Mouse (Mus musculus): ENCODE data around the gene Nphs1.
A peak's percentile ranks its signal among the peaks of the same experiment; 100 is the strongest.

DNA sequence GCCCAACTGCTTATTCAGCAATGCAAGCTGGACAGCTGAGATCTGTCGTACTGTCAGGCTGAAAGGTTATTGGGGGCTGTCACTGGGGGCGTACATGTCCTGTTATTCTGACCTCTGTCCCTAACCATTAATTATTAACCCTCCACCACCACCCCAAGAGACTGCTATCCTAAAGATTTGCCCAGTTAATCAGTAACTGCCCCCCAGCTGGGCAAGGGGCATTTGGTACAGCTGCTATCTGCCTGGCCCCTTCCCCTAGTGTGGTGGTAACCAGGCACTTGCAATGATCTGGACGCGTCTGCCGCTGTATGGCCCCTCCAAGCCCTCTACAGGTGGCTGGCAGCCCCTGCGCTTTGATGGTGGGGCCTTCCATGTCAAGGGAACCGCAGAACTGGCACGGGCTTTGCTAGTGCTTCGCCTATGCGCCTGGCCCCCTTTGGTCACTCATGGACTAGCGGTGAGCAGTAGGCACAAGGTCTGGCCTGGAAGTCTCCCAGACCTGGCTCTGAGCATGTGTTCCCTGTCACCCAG lies 35.4 kb downstream of the Nphs1 start, which contains the start of gene Prodh2:
- TF ChIP-seq POLR2A (IDR thresholded peaks at IDR 0.05; ENCODE audit: extremely low read depth, insufficient read depth, low read length) = peak; percentile 78; the same call in 1 of the 2 replicates
- TF ChIP-seq CTCF (IDR thresholded peaks at IDR 0.05; ENCODE audit: low read depth, low read length) = peak; percentile 34
